Mouse (Mus musculus) layer of hippocampus, postnatal 25 days (tissue): ENCODE measurements at regions not wholly inside any gene's neighbourhood (a gene's known extent, or its start where the extent isn't known, plus 50 kb on each side); places are given as distances from the start of the nearest gene placed in this dataset.
"Not testable (repeated sequence)": the region's sequence is repeated elsewhere in the genome, so short reads cannot be mapped to it uniquely, and the experiment has no call there.

Source experiments
- DNase-seq, 2 experiments: peaks; one replicate each; pipeline ENCODE4 v3.0.0; 2022; ENCODE audit warnings: mixed read lengths in 2 of 2, low spot score in 1 of 2; ENCODE audit errors: extremely low spot score in 1 of 2

- DNase-seq = no peak
Measured at GRCm38 (mm10) chrX:122935358-122935757, 94.1 kb downstream of the Gm17521 start.

- DNase-seq = no peak
Measured at GRCm38 (mm10) chrX:122892682-122893081, 136.8 kb downstream of the Gm17521 start.

GRCm38 (mm10) chrX:122854453-122854852, 175.0 kb downstream of the Gm17521 start:
- DNase-seq = no peak

GRCm38 (mm10) chrX:122831222-122831621, 198.2 kb downstream of the Gm17521 start:
- not testable (repeated sequence) for DNase-seq

- DNase-seq = peak; percentile 7 to 25
Measured at GRCm38 (mm10) chrX:122826035-122826434, 203.4 kb downstream of the Gm17521 start.
